In the genomic region with DNA sequence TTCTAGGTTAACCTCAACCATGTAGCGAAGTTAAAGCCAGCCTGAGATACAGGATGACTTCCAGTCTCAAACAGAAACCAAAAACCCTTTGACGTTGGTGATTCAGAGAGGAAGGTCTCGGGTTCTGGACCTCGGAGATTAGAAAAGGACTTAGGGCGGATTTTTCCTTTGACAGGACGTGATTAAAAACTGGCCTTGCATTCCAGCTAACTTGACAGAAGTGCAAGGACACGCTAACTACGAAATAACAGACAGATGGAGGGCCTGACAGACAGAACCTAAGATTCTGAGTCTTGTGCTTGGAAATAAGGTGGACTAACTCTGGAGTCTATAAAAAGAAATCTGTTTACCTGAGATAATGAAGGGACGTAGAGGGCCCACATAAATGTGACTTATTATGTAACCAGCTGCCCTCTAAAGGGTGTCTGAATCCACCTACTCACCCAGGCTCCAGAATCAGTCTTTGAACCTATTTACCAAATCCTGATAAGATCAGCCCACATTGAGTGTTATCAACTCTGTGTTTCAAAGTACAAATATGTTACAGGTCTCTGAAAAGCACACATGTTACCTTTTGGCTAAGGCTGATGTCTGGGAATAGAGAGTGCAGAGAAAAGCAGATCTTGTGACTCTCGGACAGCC, we compare ENCODE assay signal across 23 mouse cellular contexts. TPM values are rescaled to one million over a fixed set of nuclear protein-coding genes. Genes with fewer than 3 reads are reported as not detected.
DNase-seq lines count a peak whose midpoint lies in the region; ATAC-seq and TF ChIP-seq lines count a peak whose summit lies in the region.
"Had no signal": no experiment of that assay in that cellular context is flagged by ENCODE, and none has a peak within 500 bp of the region (broad histone marks: within the 10 kb centered on the region; RNA-seq: fewer than 3 reads in every experiment).

No protein-coding gene starts in this region.

- H3K4me2 ChIP-seq in intestine, embryonic 15.5 days (replicated peaks), result no peak overlapping the region
- peak overlapping the region; percentile 32 for H3K4me2 ChIP-seq in intestine, postnatal 0 days (replicated peaks; ENCODE audit: low read depth)
- no peak overlapping the region for H3K4me2 ChIP-seq in liver, embryonic 16.5 days (ENCODE audit: low read depth, low read length)
- no peak overlapping the region for H3K4me2 ChIP-seq in stomach, postnatal 0 days (replicated peaks; ENCODE audit: low read depth)
- H3K4me2 ChIP-seq: heart, embryonic 15.5 days; hindbrain, embryonic 13.5 days; neural tube, embryonic 13.5 days had no signal

- TF ChIP-seq CTCF in intestine, postnatal 0 days (IDR thresholded peaks at IDR 0.05; ENCODE audit: low read depth), result no peak
- TF ChIP-seq CTCF in stomach, postnatal 0 days (IDR thresholded peaks at IDR 0.05; ENCODE audit: low read depth), result no peak

- no peak for TF ChIP-seq EP300 in stomach, postnatal 0 days (optimal IDR thresholded peaks at IDR 0.05)

- DNase-seq in stomach, postnatal 0 days (ENCODE audit: low spot score), result no peak
- no peak for DNase-seq in cerebellum, adult 8-10 months
- DNase-seq in retina, postnatal 1 day, result no peak
- DNase-seq in cerebellum, postnatal 36 days, result no peak
- DNase-seq: cerebellum, adult 11 months; forebrain, postnatal 0 days; gastrocnemius, postnatal 36 days; heart, postnatal 36 days; kidney, adult 8-10 months; kidney, postnatal 25 days; lung, postnatal 4 days; midbrain, embryonic 14.5 days; right cerebral cortex, adult 18-20 months; right cerebral cortex, postnatal 4 days; thymus, postnatal 14 days had no signal

- peak; percentile 85 for ATAC-seq in intestine, embryonic 15.5 days
- peak; percentile 58 for ATAC-seq in intestine, postnatal 0 days
- peak; percentile 85 for ATAC-seq in liver, embryonic 16.5 days (ENCODE audit: low read depth)
- ATAC-seq in stomach, postnatal 0 days (ENCODE audit: low FRiP score, low TSS enrichment), result peak; percentile 82
- ATAC-seq: forebrain, postnatal 0 days had no signal

- H3K9me3 ChIP-seq in intestine, embryonic 15.5 days, result no peaks in the 10 kb centered on the region
- no peaks in the 10 kb centered on the region for H3K9me3 ChIP-seq in intestine, postnatal 0 days (ENCODE audit: control insufficient read depth)
- H3K9me3 ChIP-seq in liver, embryonic 16.5 days (replicated peaks; ENCODE audit: control insufficient read depth, low read length), result no peaks in the 10 kb centered on the region
- no peaks in the 10 kb centered on the region for H3K9me3 ChIP-seq in stomach, postnatal 0 days (ENCODE audit: control insufficient read depth, low read length)
- H3K9me3 ChIP-seq: forebrain, embryonic 10.5 days; heart, embryonic 15.5 days; hindbrain, embryonic 13.5 days; neural tube, embryonic 13.5 days had no signal

- no peaks in the 10 kb centered on the region for H3K27me3 ChIP-seq in intestine, embryonic 15.5 days (replicated peaks)
- H3K27me3 ChIP-seq in intestine, postnatal 0 days (replicated peaks; ENCODE audit: control insufficient read depth, insufficient read depth, low read length), result no peaks in the 10 kb centered on the region
- H3K27me3 ChIP-seq in liver, embryonic 16.5 days (ENCODE audit: control insufficient read depth, insufficient read depth, low read depth, low read length), result no peaks in the 10 kb centered on the region
- H3K27me3 ChIP-seq in stomach, postnatal 0 days (ENCODE audit: control insufficient read depth, insufficient read depth, low read length), result no peaks in the 10 kb centered on the region; the same call in 1 of the 2 replicates
- H3K27me3 ChIP-seq: heart, embryonic 15.5 days; hindbrain, embryonic 13.5 days; neural tube, embryonic 13.5 days had no signal

- no peak overlapping the region for H3K9ac ChIP-seq in intestine, embryonic 15.5 days
- no peak overlapping the region for H3K9ac ChIP-seq in intestine, postnatal 0 days (ENCODE audit: low read depth, low read length)
- no peak overlapping the region for H3K9ac ChIP-seq in liver, embryonic 16.5 days (ENCODE audit: low read depth, low read length)
- no peak overlapping the region for H3K9ac ChIP-seq in stomach, postnatal 0 days (ENCODE audit: low read length)
- H3K9ac ChIP-seq: forebrain, postnatal 0 days; heart, embryonic 15.5 days; hindbrain, embryonic 13.5 days; neural tube, embryonic 13.5 days had no signal

- no peaks in the 10 kb centered on the region for H3K36me3 ChIP-seq in intestine, embryonic 15.5 days
- H3K36me3 ChIP-seq in intestine, postnatal 0 days (ENCODE audit: control insufficient read depth, insufficient read depth), result no peaks in the 10 kb centered on the region
- no peaks in the 10 kb centered on the region for H3K36me3 ChIP-seq in liver, embryonic 16.5 days (ENCODE audit: control insufficient read depth, insufficient read depth)
- no peaks in the 10 kb centered on the region for H3K36me3 ChIP-seq in stomach, postnatal 0 days (ENCODE audit: control insufficient read depth, insufficient read depth, low read length)
- H3K36me3 ChIP-seq: forebrain, embryonic 10.5 days; heart, embryonic 15.5 days; hindbrain, embryonic 13.5 days; neural tube, embryonic 13.5 days had no signal

- H3K4me3 ChIP-seq in intestine, embryonic 15.5 days (replicated peaks), result no peak overlapping the region
- no peak overlapping the region for H3K4me3 ChIP-seq in intestine, postnatal 0 days (ENCODE audit: low read depth, low read length)
- H3K4me3 ChIP-seq in liver, embryonic 16.5 days (ENCODE audit: low read depth, low read length), result no peak overlapping the region
- H3K4me3 ChIP-seq in stomach, postnatal 0 days (ENCODE audit: low read depth, low read length), result no peak overlapping the region
- H3K4me3 ChIP-seq: forebrain, embryonic 10.5 days; heart, embryonic 15.5 days; hindbrain, embryonic 13.5 days; layer of hippocampus, adult 2 months; neural tube, embryonic 13.5 days had no signal

- H3K4me1 ChIP-seq in intestine, embryonic 15.5 days (replicated peaks), result no peaks in the 10 kb centered on the region
- H3K4me1 ChIP-seq in intestine, postnatal 0 days (replicated peaks; ENCODE audit: control insufficient read depth, insufficient read depth, low read length), result no peaks in the 10 kb centered on the region
- H3K4me1 ChIP-seq in liver, embryonic 16.5 days (ENCODE audit: control insufficient read depth, low read depth, low read length), result 0 out of 2 replicates have a peak, but pooled peaks cover 2% of the 10 kb centered on the region
- no peaks in the 10 kb centered on the region for H3K4me1 ChIP-seq in stomach, postnatal 0 days (replicated peaks; ENCODE audit: control insufficient read depth, insufficient read depth)
- H3K4me1 ChIP-seq: forebrain, embryonic 10.5 days; hindbrain, embryonic 13.5 days; neural tube, embryonic 13.5 days had no signal

- 52% methylated on average over 10 of the region's 10 CpGs for WGBS in intestine, embryonic 15.5 days
- WGBS in intestine, postnatal 0 days, result 35% methylated on average over 10 of the region's 10 CpGs
- WGBS in liver, embryonic 16.5 days (ENCODE audit: insufficient replicate concordance), result 34% methylated on average over 10 of the region's 10 CpGs
- 36% methylated on average over 10 of the region's 10 CpGs for WGBS in stomach, postnatal 0 days

- peak overlapping the region; percentile 51 for H3K27ac ChIP-seq in intestine, embryonic 15.5 days
- no peak overlapping the region for H3K27ac ChIP-seq in intestine, postnatal 0 days (ENCODE audit: low read depth, low read length)
- H3K27ac ChIP-seq in liver, embryonic 16.5 days (ENCODE audit: low read length), result peak overlapping the region; percentile 81
- 0 out of 2 replicates have a peak overlapping the region, but pooled peaks have one; percentile 35 for H3K27ac ChIP-seq in stomach, postnatal 0 days (replicated peaks)
- H3K27ac ChIP-seq: forebrain, embryonic 10.5 days; heart, embryonic 15.5 days; hindbrain, embryonic 13.5 days; layer of hippocampus, adult 2 months; neural tube, embryonic 13.5 days had no signal

RNA-seq across cellular contexts. Expression of a gene that starts 18.3 kb away (rescaled TPM):
- 12.2 and 12.4 TPM in 2 replicates for polyA plus RNA-seq in intestine, embryonic 15.5 days (2015; fragmentation: Nextera tagmentation; extraction: Ambion mirVana)
- polyA plus RNA-seq in intestine, postnatal 0 days (2015; fragmentation: Nextera tagmentation; extraction: Ambion mirVana), result 20.2 and 20.5 TPM in 2 replicates
- 2.2 and 3.1 TPM in 2 replicates for polyA plus RNA-seq in liver, embryonic 16.5 days (2015; fragmentation: Nextera tagmentation; extraction: Ambion mirVana)
- 5.7 and 6.4 TPM in 2 replicates for polyA plus RNA-seq in stomach, postnatal 0 days (2015; fragmentation: Nextera tagmentation; extraction: Ambion mirVana)
